Mouse (Mus musculus) bone marrow, adult 2 months (tissue): ENCODE results near the gene Aff3.

ENCODE experiments used
- CTCF ChIP-seq: fragments of 200-500 bp; IDR thresholded peaks from 2 replicates; pipeline ENCODE4 v1.5.1; 2011; ENCODE audit warnings: low read length, control low read depth; ENCODE audit not compliant: control insufficient read depth, insufficient read depth
- POLR2A ChIP-seq: fragments of 200-500 bp; IDR thresholded peaks from 2 replicates; pipeline ENCODE4 v1.6.1; 2011; ENCODE audit warnings: low read depth, mild to moderate bottlenecking, control low read depth, low read length, borderline replicate concordance; ENCODE audit not compliant: control insufficient read depth

DNA sequence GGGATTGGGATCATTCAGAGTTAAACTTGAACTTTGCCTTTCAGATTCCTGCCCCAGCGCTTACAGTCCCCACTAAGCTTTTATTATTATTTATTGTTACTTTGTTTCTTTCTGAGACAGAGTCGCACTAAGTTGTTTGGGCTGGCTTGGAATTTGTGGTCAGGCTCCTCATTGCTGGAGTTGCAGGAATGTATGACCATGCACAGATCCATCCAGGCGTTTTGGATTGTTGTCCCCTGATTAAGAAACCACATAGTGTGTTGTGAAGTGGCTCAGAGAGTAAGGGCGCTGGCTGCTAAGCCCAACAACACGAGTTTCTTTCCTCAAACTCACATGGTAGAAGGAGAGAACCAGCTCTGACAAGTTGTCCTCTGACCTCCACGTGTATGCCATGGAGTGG is 35.9 kb upstream of the Aff3 start:
- TF ChIP-seq POLR2A (no peak), CTCF (no peak)
